Mouse (Mus musculus) stomach, postnatal 0 days (tissue): ENCODE data around the gene Vcp. TPM values are rescaled to one million over a fixed set of nuclear protein-coding genes. Genes with fewer than 3 reads are reported as not detected.

ENCODE experiments used
- ATAC-seq: fragments of 200-750 bp; cut with Nextera tagmentation; 2 replicates; pipeline ENCODE4 v1.8.0; 2017; ENCODE audit not compliant: low FRiP score, low TSS enrichment
- DNase-seq: peaks from one replicate; pipeline ENCODE4 v3.0.0-alpha.2; 2016; ENCODE audit warnings: low spot score
- H3K27ac ChIP-seq: fragments of 300-500 bp; sonication (generic); replicated peaks from 2 replicates; pipeline ENCODE4 v1.5.1; 2014; ENCODE audit warnings: mild to moderate bottlenecking, control low read depth
- H3K27me3 ChIP-seq: fragments of 300-500 bp; sonication (generic); 2 replicates; pipeline ENCODE4 v1.6.1; 2014; ENCODE audit warnings: low read length; ENCODE audit not compliant: control insufficient read depth, insufficient read depth
- H3K36me3 ChIP-seq: fragments of 300-500 bp; sonication (generic); 2 replicates; pipeline ENCODE4 v1.6.1; 2014; ENCODE audit warnings: low read length, mixed read lengths; ENCODE audit not compliant: control insufficient read depth, insufficient read depth
- H3K4me1 ChIP-seq: fragments of 300-500 bp; sonication (generic); replicated peaks from 2 replicates; pipeline ENCODE4 v1.6.1; 2014; ENCODE audit warnings: antibody characterized with exemption; ENCODE audit not compliant: control insufficient read depth, insufficient read depth
- H3K4me2 ChIP-seq: fragments of 300-500 bp; sonication (generic); replicated peaks from 2 replicates; pipeline ENCODE4 v1.6.1; 2014; ENCODE audit warnings: low read depth, mild to moderate bottlenecking, control low read depth, moderate library complexity
- H3K4me3 ChIP-seq: fragments of 300-500 bp; sonication (generic); 2 replicates; pipeline ENCODE4 v1.5.1; 2014; ENCODE audit warnings: low read depth, low read length, control low read depth
- H3K9ac ChIP-seq: fragments of 300-500 bp; sonication (generic); 2 replicates; pipeline ENCODE4 v1.6.1; 2014; ENCODE audit warnings: mild to moderate bottlenecking, low read length, control low read depth, mixed read lengths
- H3K9me3 ChIP-seq: fragments of 300-500 bp; sonication (generic); 2 replicates; pipeline ENCODE4 v1.6.1; 2016; ENCODE audit warnings: low read length; ENCODE audit not compliant: control insufficient read depth
- CTCF ChIP-seq: IDR thresholded peaks from 2 replicates; pipeline ENCODE4 v1.5.1; 2016; ENCODE audit warnings: antibody characterized with exemption, low read depth, mild to moderate bottlenecking, moderate library complexity
- EP300 ChIP-seq: optimal IDR thresholded peaks from 2 replicates; pipeline ENCODE3; 2016; ENCODE audit warnings: antibody characterized with exemption
- WGBS: fragments of 180-500 bp; shearing (Covaris S2); extraction: QIAGEN DNeasy Blood & Tissue Kit; methylation state at CpG from one replicate; pipeline ENCODE4 v1.1.7; 2014; 5-methylcytosine and 5-hydroxymethylcytosine counted together
- polyA plus RNA-seq: library from polyadenylated mRNA; unstranded; fragments of >200 nt; fragmentation: Nextera tagmentation; extraction: Ambion mirVana; gene quantifications from 2 replicates; pipeline ENCODE4 v1.2.1, GENCODE M21; 2015

The Vcp gene
- polyA plus RNA-seq, 1 experiment from 2014 or later: 282 TPM

- Histone ChIP-seq H3K4me1 (no peaks in the 10 kb centered on the region), H3K36me3 (no peaks in the 10 kb centered on the region), H3K4me2 (no peak overlapping the region), H3K27me3 (no peaks in the 10 kb centered on the region), H3K9me3 (no peaks in the 10 kb centered on the region), H3K9ac (no peak overlapping the region), H3K27ac (no peak overlapping the region), H3K4me3 (no peak overlapping the region)
- ATAC-seq (no peak), DNase-seq (peak; percentile 4)
- 74% methylated on average over 8 of the region's 8 CpGs for WGBS
- TF ChIP-seq CTCF: no peak
- no peak for TF ChIP-seq EP300
Observed at GRCm38 (mm10) chr4:42932229-42932969, 67.9 kb downstream of the Vcp start.

Other genes starting within 250 kb of the Vcp start
- gene Ccl19, start 243.9 kb downstream of the Vcp start, polyA plus RNA-seq: not detected in 2 replicates
- gene Ccl21a, start 226.5 kb downstream of the Vcp start, polyA plus RNA-seq: 30.2 and 31.7 TPM in 2 replicates
- not detected in 2 replicates for gene Fam205a1, start 146.6 kb downstream of the Vcp start, polyA plus RNA-seq
- 0.07 and 0.12 TPM in 2 replicates for gene Gm12394, start 143.7 kb downstream of the Vcp start, polyA plus RNA-seq
- gene Fam205c, start 126.3 kb downstream of the Vcp start, polyA plus RNA-seq: 0.11 TPM in 2 replicates
- gene Phf24, start 83.8 kb downstream of the Vcp start, polyA plus RNA-seq: 6.1 and 6.5 TPM in 2 replicates
- gene Dnajb5, start 50.7 kb downstream of the Vcp start, polyA plus RNA-seq: 9.0 and 9.4 TPM in 2 replicates
- gene 1700022I11Rik, start 30.9 kb downstream of the Vcp start, polyA plus RNA-seq: 0.41 and 0.46 TPM in 2 replicates
- 7.0 and 7.7 TPM in 2 replicates for gene Fancg, start 10.0 kb upstream of the Vcp start, polyA plus RNA-seq
- 10.3 and 11.0 TPM in 2 replicates for gene Pigo, start 25.3 kb upstream of the Vcp start, polyA plus RNA-seq
- gene Stoml2, start 31.2 kb upstream of the Vcp start, polyA plus RNA-seq: 151 and 157 TPM in 2 replicates
- gene Fam214b, start 45.7 kb upstream of the Vcp start, polyA plus RNA-seq: 9.0 and 10.0 TPM in 2 replicates
- gene Unc13b, start 58.4 kb upstream of the Vcp start, polyA plus RNA-seq: 3.2 and 4.5 TPM in 2 replicates